Mouse (Mus musculus) Patski (cell line): Measurements from ENCODE around the gene Tanc1. TPM values are rescaled to one million over a fixed set of nuclear protein-coding genes. Genes with fewer than 3 reads are reported as not detected.

Source experiments
- ATAC-seq: fragments of 100-300 bp; one replicate; pipeline ENCODE4 v1.8.0; 2021
- CTCF ChIA-PET: fragments of 350-600 bp; sonication (Branson Sonifier 250); formaldehyde crosslinking; loops from one replicate; lab custom pipeline; 2022; ENCODE audit warnings: inconsistent platforms; lab: Charles Lee
- POLR2A ChIA-PET: fragments of 350-600 bp; sonication (Branson Sonifier 250); formaldehyde crosslinking; loops from one replicate; lab custom pipeline; 2022; ENCODE audit warnings: antibody characterized with exemption, inconsistent platforms; lab: Charles Lee
- DNase-seq: peaks from one replicate; pipeline ENCODE4 v3.0.0-alpha.2; 2011; ENCODE audit warnings: low read depth, low spot score
- H3K27me3 ChIP-seq: fragments of 371-371 bp; one replicate; pipeline ENCODE4 v1.5.1; 2021
- CTCF ChIP-seq: fragments of 100-300 bp; IDR thresholded peaks from one replicate; pipeline ENCODE4 v1.5.1; 2021
- in situ Hi-C: fragments of 300-500 bp; cut with MboI; formaldehyde crosslinking; loops from 3 replicates; pipeline ENCODE4 v1.11.1; 2018; ENCODE audit warnings: low pct_unique_long_range_greater_than_20kb, mixed read lengths
- polyA plus RNA-seq: library from polyadenylated mRNA; unstranded; gene quantifications from one replicate; pipeline ENCODE4 v1.2.3, GENCODE M21; 2021

Tanc1 gene
- polyA plus RNA-seq, 1 experiment from 2014 or later, result 45.3 TPM

DNA sequence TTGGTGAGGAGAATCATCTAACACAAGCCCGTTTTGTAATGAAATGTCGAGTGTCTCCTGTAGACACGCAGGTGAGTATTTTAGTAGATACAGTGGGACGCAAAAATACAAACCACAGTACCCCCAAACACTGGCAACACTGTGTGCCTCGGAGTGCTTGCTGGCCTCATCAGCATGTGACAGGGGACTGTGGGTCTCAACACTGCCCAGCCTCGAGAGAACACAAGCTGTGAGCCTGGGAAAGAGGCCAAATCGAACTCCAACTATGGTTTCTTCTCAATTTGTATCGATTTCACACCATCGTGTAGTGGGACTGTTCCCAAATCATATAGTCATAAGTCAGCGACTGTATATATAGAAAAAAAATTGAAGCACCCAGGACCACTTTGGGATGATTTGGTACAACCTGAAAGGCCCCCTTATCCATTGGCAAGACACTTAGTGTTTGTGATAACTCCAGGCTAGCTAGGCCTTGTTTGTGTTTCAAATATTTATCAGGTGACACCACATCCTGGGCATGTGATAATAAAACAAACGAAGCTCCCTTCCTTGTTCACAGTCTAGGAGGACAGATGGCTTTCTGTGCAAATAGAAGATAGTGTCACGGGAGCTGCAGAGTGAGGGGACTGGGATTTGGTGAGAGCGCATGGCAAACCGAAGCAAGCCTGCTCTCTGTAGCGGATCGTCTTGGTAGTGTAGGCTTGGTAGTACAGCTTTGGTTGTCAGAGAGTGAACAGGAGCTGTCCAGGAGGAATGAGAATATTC is 53.1 kb downstream of the Tanc1 start:
- ChIA-PET POLR2A (interaction anchor here (0.9 kb wide), 1 partner anchor 9 kb away, joined by 4 read pairs; no protein-coding TSS in a partner anchor), CTCF (interaction anchor here (1.2 to 2.0 kb wide), 2 partner anchors 13 to 23 kb away, joined by 3 to 6 read pairs; no protein-coding TSS in a partner anchor)
- no peak for TF ChIP-seq CTCF
- DNase-seq, result no peak
- no peak for ATAC-seq
- in situ Hi-C loops, result no loop called here
- no peaks in the 10 kb centered on the region for H3K27me3 ChIP-seq

DNA sequence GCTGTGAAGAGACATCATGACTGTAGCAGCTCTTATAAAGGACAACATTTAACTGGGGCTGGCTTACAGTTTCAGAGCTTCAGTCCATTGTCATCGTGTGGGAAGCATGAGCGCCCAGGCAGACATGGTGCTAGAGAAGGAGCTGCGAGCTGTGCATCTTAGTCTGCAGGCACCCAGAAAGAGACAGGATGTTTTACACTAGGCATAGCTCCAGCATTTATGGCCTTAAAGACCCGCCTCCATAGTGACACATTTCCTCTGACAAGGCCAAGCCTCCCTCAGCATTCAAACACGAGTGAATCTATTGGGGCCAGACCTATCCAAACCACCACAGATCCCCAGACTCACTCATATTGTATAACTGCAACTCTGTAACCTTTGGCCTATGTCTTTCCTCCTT is 54.7 kb downstream of the Tanc1 start:
- DNase-seq (no peak), ATAC-seq (no peak)
- in situ Hi-C loops, result no loop called here
- no peak for TF ChIP-seq CTCF
- ChIA-PET CTCF (no interaction called here), POLR2A (no interaction called here)
- no peaks in the 10 kb centered on the region for H3K27me3 ChIP-seq

DNA sequence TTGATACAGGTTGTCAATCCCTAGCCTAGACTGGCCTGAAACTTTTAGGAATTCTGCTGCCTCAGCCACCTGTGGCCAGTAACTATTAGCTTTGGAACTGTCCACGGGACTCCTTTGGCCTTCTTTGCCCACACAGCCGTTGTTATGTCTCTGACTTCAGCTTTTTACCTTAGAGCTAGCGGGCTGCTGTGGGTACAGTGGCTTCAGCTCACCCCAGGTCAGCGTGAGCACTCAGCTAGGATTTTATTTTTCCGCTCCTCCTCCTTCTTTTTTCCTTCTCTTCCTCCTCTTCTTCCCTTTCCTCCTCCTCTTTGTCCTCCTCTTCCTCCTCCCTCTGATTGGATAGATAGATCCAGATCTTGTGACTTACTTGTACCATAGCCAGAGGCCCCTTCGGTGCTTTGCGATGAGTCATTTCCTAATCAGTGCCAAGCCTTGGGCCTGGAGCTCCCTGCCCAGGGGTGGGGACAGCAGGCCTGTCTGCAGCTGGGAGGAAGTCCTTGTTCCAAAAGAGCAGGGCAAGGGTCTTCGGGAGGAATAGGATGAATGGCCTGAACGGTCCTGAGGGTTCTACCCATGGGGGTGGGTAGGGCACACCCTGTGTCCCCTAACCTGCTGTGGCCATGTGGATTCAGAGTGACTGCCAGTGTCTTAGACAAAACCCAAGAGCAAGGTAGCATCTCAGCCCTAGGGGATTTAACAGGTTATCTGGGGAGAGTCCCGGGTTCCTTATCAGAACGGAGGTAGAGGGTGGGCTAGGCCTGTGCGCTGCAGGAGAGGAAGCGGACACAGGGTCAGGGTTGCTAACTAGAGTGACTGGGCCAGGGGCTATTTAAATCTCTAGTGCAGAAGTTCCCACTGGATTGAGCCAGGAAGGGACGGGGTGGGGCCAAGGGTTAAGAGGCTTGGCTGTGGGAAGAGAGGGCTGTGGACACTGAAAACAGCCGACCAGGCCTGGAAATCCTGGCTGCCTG is 58.5 kb downstream of the Tanc1 start:
- DNase-seq, result peak; percentile 74
- in situ Hi-C loops, result loop anchor here (5.0 kb wide), 1 partner anchor 58 kb away; the partner anchor contains the start of gene Tanc1
- ChIA-PET POLR2A (interaction anchor here (0.6 to 2.1 kb wide), 3 partner anchors 10 to 59 kb away, joined by 3 to 8 read pairs (median 3); partner anchors contain the start of gene Tanc1), CTCF (interaction anchor here (0.9 to 1.0 kb wide), 2 partner anchors 19 to 67 kb away, joined by 3 read pairs; no protein-coding TSS in a partner anchor)
- TF ChIP-seq CTCF, result no peak
- H3K27me3 ChIP-seq, result no peaks in the 10 kb centered on the region
- peak; percentile 81 for ATAC-seq

DNA sequence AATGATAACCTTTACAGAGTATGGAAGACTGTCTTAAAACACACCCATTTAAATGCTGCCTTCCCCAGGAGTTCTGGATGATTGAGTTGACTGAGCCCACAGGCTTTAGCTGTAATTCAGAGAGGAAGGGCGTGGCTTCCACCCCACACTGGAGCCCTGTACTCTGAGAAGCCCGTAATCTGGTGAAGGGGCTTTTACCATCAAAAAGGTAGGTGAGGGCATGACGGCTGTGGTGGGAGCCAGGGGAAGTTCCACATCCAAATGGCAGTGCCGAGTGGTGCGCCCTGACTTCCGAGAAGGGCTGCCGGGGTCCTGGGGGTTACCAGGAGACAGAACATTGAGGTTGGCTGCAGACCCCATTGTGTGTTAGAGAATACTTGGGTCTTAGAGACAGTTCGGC is 59.8 kb downstream of the Tanc1 start:
- no peak for ATAC-seq
- DNase-seq, result no peak

DNA sequence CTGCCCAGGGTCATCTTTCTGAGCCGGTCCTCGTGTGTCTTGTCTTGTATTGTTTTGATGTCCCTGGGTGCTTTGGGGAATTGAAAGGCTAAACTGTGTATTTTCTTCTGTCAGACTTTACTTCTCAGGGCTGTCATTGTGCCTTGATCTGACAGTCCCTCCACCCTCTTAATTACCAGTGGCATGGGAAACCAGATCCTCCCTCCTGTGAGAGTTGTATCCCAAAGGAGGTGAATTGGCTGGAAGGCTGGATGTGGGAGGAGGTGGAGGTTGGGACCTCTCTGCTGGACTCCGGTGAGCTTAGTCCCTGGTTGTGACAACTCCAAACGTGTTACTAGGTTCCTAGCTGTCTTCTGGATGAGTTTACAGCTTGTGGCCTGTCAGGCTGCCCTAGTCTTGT is 60.2 kb downstream of the Tanc1 start:
- no peak for TF ChIP-seq CTCF
- no peak for DNase-seq
- CTCF ChIA-PET, result no interaction called here
- no peaks in the 10 kb centered on the region for H3K27me3 ChIP-seq
- POLR2A ChIA-PET, result interaction anchor here (0.6 kb wide), 1 partner anchor 35 kb away, joined by 5 read pairs; no protein-coding TSS in a partner anchor
- in situ Hi-C loops, result loop anchor here (5.0 kb wide), 1 partner anchor 60 kb away; the partner anchor contains the start of gene Tanc1
- no peak for ATAC-seq

More for the DNA sequence above, 59.8 kb downstream of the Tanc1 start:
- TF ChIP-seq CTCF, result no peak
- H3K27me3 ChIP-seq, result no peaks in the 10 kb centered on the region
- POLR2A ChIA-PET, result interaction anchor here (0.6 to 2.1 kb wide), 2 partner anchors 36 to 60 kb away, joined by 5 to 8 read pairs; partner anchors contain the start of gene Tanc1
- CTCF ChIA-PET, result no interaction called here
- in situ Hi-C loops, result loop anchor here (5.0 kb wide), 1 partner anchor 59 kb away; the partner anchor contains the start of gene Tanc1

DNA sequence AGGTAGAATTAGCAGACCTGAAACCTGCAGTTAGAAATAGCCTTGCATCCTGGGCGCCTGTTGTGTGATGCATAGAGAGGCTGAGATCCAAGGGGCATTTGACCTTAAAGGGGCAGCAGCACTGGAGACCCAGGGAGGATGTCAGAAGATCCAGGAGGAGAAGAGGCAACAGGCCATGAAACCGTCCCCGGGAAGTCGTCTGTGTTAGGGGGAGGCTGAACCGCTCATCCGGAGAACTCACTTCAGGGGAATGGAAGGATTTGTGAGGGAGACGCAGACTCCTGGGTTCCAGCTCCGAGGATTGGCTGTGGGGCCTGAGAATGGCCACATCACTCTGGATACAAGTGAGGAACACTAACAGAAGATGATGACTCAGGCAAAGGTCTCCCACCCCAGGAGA is 60.8 kb downstream of the Tanc1 start:
- DNase-seq, result no peak
- CTCF ChIA-PET, result no interaction called here

DNA sequence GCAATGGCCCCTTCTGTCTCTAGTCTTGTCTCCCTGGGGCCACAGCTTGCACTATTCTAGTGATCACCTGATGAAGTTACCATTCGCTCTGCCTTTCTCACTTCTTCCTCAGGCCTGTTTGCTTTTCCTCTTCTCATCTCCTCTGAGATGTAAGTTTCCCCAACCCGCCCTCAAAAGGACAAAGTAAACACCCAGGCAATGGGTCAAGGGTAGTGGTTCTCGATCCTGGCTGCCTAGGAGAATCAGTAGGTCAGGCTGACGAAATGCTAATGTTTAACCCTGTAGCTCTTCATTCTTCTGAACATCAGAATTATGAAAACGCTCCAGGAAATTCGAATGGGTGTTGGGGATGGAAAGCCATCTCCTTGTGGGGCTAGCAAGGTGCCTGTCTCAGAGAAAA is 61.5 kb downstream of the Tanc1 start:
- TF ChIP-seq CTCF, result no peak
- no peak for DNase-seq
- in situ Hi-C loops, result loop anchor here (5.0 kb wide), 1 partner anchor 61 kb away; the partner anchor contains the start of gene Tanc1
- ChIA-PET CTCF (interaction anchor here (1.0 to 1.2 kb wide), 2 partner anchors 44 to 72 kb away, joined by 3 read pairs; no protein-coding TSS in a partner anchor), POLR2A (interaction anchor here (1.0 kb wide), 2 partner anchors 24 to 60 kb away, joined by 3 to 4 read pairs; no protein-coding TSS in a partner anchor)
- ATAC-seq, result no peak
- no peaks in the 10 kb centered on the region for H3K27me3 ChIP-seq

More for the DNA sequence above, 60.8 kb downstream of the Tanc1 start:
- no peaks in the 10 kb centered on the region for H3K27me3 ChIP-seq
- POLR2A ChIA-PET, result interaction anchor here (0.6 to 1.0 kb wide), 2 partner anchors 25 to 80 kb away, joined by 3 to 4 read pairs; no protein-coding TSS in a partner anchor
- no peak for TF ChIP-seq CTCF
- no peak for ATAC-seq
- in situ Hi-C loops, result loop anchor here (5.0 kb wide), 1 partner anchor 60 kb away; the partner anchor contains the start of gene Tanc1

DNA sequence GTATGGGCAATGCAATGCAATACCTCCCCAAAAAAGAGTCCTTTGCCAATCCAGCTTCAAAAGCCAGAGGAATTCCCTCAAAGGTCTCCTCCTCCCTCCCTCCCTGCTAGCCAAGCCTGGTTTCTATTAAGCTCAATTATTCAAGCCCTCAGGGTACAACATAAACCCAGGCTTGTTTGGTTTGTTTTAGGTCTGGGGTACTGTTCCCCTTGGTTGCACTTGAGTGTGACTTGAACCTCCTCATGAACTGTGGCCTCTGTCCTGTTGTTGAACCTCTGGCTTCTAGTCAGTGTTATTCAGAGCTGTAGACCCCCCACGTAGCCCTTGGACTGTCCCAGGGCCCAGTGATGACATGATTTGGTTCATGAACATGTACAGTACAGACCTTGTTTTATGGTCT is 62.0 kb downstream of the Tanc1 start:
- ChIA-PET CTCF (interaction anchor here (0.9 to 1.2 kb wide), 3 partner anchors 15 to 71 kb away, joined by 3 to 4 read pairs (median 3); no protein-coding TSS in a partner anchor), POLR2A (interaction anchor here (0.6 to 1.0 kb wide), 5 partner anchors 9 to 165 kb away, joined by 3 to 4 read pairs (median 4); no protein-coding TSS in a partner anchor)
- H3K27me3 ChIP-seq, result no peaks in the 10 kb centered on the region
- no peak for TF ChIP-seq CTCF
- ATAC-seq (no peak), DNase-seq (no peak)
- in situ Hi-C loops, result loop anchor here (5.0 kb wide), 1 partner anchor 62 kb away; the partner anchor contains the start of gene Tanc1

DNA sequence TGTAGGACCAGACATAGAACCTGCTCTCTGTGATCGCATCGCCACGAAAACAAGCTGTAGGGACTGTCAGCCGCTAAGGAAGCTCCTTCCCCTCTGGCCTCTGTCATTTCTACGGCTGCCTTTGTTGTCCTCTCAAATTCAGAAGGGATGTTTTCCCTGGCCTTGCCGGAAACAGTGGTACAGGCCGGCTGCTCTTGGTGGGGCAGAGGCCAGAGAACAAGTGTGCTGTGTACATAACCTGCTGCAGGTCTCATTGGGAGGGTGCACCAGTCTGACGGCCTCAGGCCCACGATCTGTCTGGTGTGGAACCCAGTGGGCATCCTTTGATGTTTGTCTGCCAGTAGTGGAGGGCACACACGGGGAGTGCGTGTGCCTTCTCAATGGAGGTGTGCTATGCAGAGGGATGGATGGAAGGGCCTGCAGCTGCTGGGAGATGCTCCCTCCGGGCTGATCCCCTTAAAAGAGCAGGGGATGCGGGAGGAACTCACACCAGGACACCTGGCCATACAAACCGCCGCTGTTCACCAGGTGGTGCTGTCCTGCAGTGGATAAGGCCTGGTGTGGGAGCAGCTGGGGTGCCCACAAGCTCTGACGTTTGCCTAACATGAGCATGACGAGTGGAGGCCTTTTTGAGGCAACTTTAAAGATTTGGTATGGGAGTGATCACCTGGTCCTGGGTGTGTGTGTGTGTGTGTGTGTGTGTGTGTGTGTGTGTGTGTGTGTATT is 63.6 kb downstream of the Tanc1 start:
- CTCF ChIA-PET, result interaction anchor here (0.8 to 1.3 kb wide), 2 partner anchors 19 to 53 kb away, joined by 3 to 4 read pairs; no protein-coding TSS in a partner anchor
- in situ Hi-C loops, result no loop called here
- ATAC-seq (no peak), DNase-seq (no peak)
- POLR2A ChIA-PET, result no interaction called here
- H3K27me3 ChIP-seq, result no peaks in the 10 kb centered on the region
- TF ChIP-seq CTCF, result no peak
